ENCODE assay signal across 7 mouse cellular contexts in the genomic region with DNA sequence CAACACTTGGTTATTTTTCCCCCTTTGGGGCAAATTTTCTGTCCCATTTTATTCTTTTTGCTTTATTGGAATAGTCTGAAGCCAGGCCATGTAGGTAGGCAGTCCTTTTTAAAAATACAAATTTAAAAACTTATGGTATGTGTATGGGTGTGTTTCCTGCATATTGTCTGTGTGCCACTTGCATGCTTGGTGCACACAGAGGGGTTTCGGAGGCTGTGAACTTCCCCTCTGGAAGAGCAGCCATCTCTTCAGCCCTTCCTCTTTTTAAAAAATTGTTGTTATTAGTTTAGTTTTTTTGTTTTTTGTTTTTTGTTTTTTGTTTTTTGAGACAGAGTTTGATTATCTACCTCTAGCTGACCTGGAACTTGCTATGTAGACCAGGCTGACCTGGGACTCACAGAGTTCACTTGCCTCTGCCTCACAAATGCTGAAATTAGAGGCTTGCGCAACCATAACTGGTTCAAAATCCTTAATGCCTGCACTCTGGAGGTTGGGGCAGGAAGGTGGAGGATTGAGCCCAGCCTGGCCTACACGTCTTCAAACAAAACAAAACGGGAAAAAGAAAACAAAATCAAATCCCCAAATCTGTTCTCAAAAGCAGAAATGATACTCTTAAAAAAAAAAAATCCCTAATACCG. TPM values are rescaled to one million over a fixed set of nuclear protein-coding genes. Genes with fewer than 3 reads are reported as not detected.
DNase-seq lines count a peak whose midpoint lies in the region; ATAC-seq and TF ChIP-seq lines count a peak whose summit lies in the region.

No protein-coding gene starts in this region.

- peak overlapping the region; percentile 39 to 51; a peak in 2 of 4 replicates for H3K27ac ChIP-seq in heart, embryonic 14.5 days (replicated peaks in 1 of 2; ENCODE audit: control insufficient read depth in 1 of 2, insufficient read depth in 1 of 2, low read depth in 2 of 2, low read length in 2 of 2)
- H3K27ac ChIP-seq in liver, postnatal 0 days (ENCODE audit: low read depth): peak overlapping the region; percentile 94

- 36% methylated on average over 5 of the region's 5 CpGs for WGBS in heart, embryonic 14.5 days
- 24% methylated on average over 5 of the region's 5 CpGs for WGBS in liver, postnatal 0 days (ENCODE audit: insufficient replicate concordance)

- no peak for TF ChIP-seq CTCF in C2C12 (IDR thresholded peaks at IDR 0.05; ENCODE audit: control insufficient read depth, insufficient read depth, insufficient read length)
- no peak for TF ChIP-seq CTCF in liver, postnatal 0 days (IDR thresholded peaks at IDR 0.05; ENCODE audit: low read depth)

- no peaks in the 10 kb centered on the region for H3K36me3 ChIP-seq in C2C12 (ENCODE audit: control insufficient read depth, insufficient read depth)
- H3K36me3 ChIP-seq in heart, embryonic 14.5 days (ENCODE audit: control insufficient read depth, insufficient read depth, low read length): no peaks in the 10 kb centered on the region
- no peaks in the 10 kb centered on the region for H3K36me3 ChIP-seq in liver, postnatal 0 days (replicated peaks; ENCODE audit: insufficient read depth, low read length)

- DNase-seq in 416B (ENCODE audit: low read depth): peak; percentile 15
- peak; percentile 32 for DNase-seq in liver, postnatal 0 days
- no peak for DNase-seq in right cerebral cortex, postnatal 25 days
- DNase-seq in ovary, postnatal 14 days (ENCODE audit: low spot score): no peak
- no peak for DNase-seq in urinary bladder, adult 2 months (ENCODE audit: low spot score)

- peaks cover 4 to 11% of the 10 kb centered on the region in 2 experiments; a peak in 2 of 4 replicates for H3K4me1 ChIP-seq in heart, embryonic 14.5 days (ENCODE audit: control insufficient read depth in 2 of 2, insufficient read depth in 2 of 2, low read length in 2 of 2)
- H3K4me1 ChIP-seq in liver, postnatal 0 days (ENCODE audit: insufficient read depth): peaks cover 3% of the 10 kb centered on the region; the same call in 1 of the 2 replicates

- no peak overlapping the region for H3ac ChIP-seq in C2C12 (ENCODE audit: control insufficient read depth, insufficient read length, low read depth)

- peak overlapping the region; percentile 81 for H3K4me2 ChIP-seq in heart, embryonic 14.5 days (ENCODE audit: low read length)
- H3K4me2 ChIP-seq in liver, postnatal 0 days (ENCODE audit: low read depth, low read length): peak overlapping the region; percentile 85

- H3K9ac ChIP-seq in heart, embryonic 14.5 days (ENCODE audit: low read length): peak overlapping the region; percentile 77
- H3K9ac ChIP-seq in liver, postnatal 0 days (replicated peaks): no peak overlapping the region

- H3K4me3 ChIP-seq in C2C12 (ENCODE audit: insufficient read depth, poor library complexity, severe bottlenecking): no peak overlapping the region
- peak overlapping the region; percentile 56 to 91; a peak in 3 of 4 replicates for H3K4me3 ChIP-seq in heart, embryonic 14.5 days (ENCODE audit: control insufficient read depth in 1 of 2, insufficient read depth in 1 of 2, low read depth in 1 of 2, low read length in 2 of 2)
- peak overlapping the region; percentile 60 for H3K4me3 ChIP-seq in liver, postnatal 0 days (ENCODE audit: low read depth, low read length)

- H3K9me3 ChIP-seq in heart, embryonic 14.5 days (ENCODE audit: control insufficient read depth, low read length): no peaks in the 10 kb centered on the region
- no peaks in the 10 kb centered on the region for H3K9me3 ChIP-seq in liver, postnatal 0 days (ENCODE audit: low read length)

- H3K79me3 ChIP-seq in C2C12 (ENCODE audit: low read depth): no peaks in the 10 kb centered on the region

- TF ChIP-seq EP300 in liver, postnatal 0 days (IDR thresholded peaks at IDR 0.05; ENCODE audit: low read depth): no peak

- no peaks in the 10 kb centered on the region for H3K79me2 ChIP-seq in C2C12 (ENCODE audit: control insufficient read depth, insufficient read depth)

- ATAC-seq in heart, embryonic 14.5 days (ENCODE audit: insufficient number of reproducible peaks, insufficient read depth, low FRiP score, low read depth): no peak
- peak; percentile 69 for ATAC-seq in liver, postnatal 0 days

- H3K27me3 ChIP-seq in C2C12 (ENCODE audit: control insufficient read depth, insufficient read depth, insufficient read length): no peaks in the 10 kb centered on the region
- H3K27me3 ChIP-seq in heart, embryonic 14.5 days (ENCODE audit: control insufficient read depth, insufficient read depth, low read length): no peaks in the 10 kb centered on the region
- no peaks in the 10 kb centered on the region for H3K27me3 ChIP-seq in liver, postnatal 0 days (ENCODE audit: insufficient read depth, low read length)

TF ChIP-seq in C2C12, 6 proteins besides CTCF, POLR2A, EP300 and RAD21:
- TF ChIP-seq CEBPB (IDR thresholded peaks at IDR 0.05; ENCODE audit: low read depth) (peak; percentile 58), USF1 (IDR thresholded peaks at IDR 0.05; ENCODE audit: low read depth) (no peak)

RNA-seq across cellular contexts. Expression of a gene that starts 0.8 kb away (rescaled TPM):
- 0.05 TPM for polyA plus RNA-seq in C2C12 (2012; fragmentation: generic; extraction: Trizol)
- 16.3 and 19.1 TPM in 2 replicates for polyA plus RNA-seq in heart, embryonic 14.5 days (2014; fragmentation: Nextera tagmentation; extraction: Ambion mirVana)
- polyA plus RNA-seq in liver, postnatal 0 days (2015; fragmentation: Nextera tagmentation; extraction: Ambion mirVana): 30.0 and 31.5 TPM in 2 replicates
- 67.0 and 71.9 TPM in 2 replicates for polyA plus RNA-seq in urinary bladder, adult 2 months (2012; rRNA removed)

RNA-seq across cellular contexts. Expression of a gene that starts 36.4 kb away (rescaled TPM):
- polyA plus RNA-seq in C2C12 (2012; fragmentation: generic; extraction: Trizol): 0.66 TPM
- polyA plus RNA-seq in heart, embryonic 14.5 days (2014; fragmentation: Nextera tagmentation; extraction: Ambion mirVana): 4.9 and 6.1 TPM in 2 replicates
- 0.04 and 0.11 TPM in 2 replicates for polyA plus RNA-seq in liver, postnatal 0 days (2015; fragmentation: Nextera tagmentation; extraction: Ambion mirVana)
- 0.63 and 0.76 TPM in 2 replicates for polyA plus RNA-seq in urinary bladder, adult 2 months (2012; rRNA removed)

RNA-seq across cellular contexts. Expression of a gene that starts 51.0 kb away (rescaled TPM):
- 7.6 TPM for polyA plus RNA-seq in C2C12 (2012; fragmentation: generic; extraction: Trizol)
- 12.3 and 13.2 TPM in 2 replicates for polyA plus RNA-seq in heart, embryonic 14.5 days (2014; fragmentation: Nextera tagmentation; extraction: Ambion mirVana)
- 2.4 and 2.5 TPM in 2 replicates for polyA plus RNA-seq in liver, postnatal 0 days (2015; fragmentation: Nextera tagmentation; extraction: Ambion mirVana)
- 13.8 and 15.7 TPM in 2 replicates for polyA plus RNA-seq in urinary bladder, adult 2 months (2012; rRNA removed)

RNA-seq across cellular contexts. Expression of a gene that starts 59.1 kb away (rescaled TPM):
- 3.0 TPM for polyA plus RNA-seq in C2C12 (2012; fragmentation: generic; extraction: Trizol)
- polyA plus RNA-seq in heart, embryonic 14.5 days (2014; fragmentation: Nextera tagmentation; extraction: Ambion mirVana): 0.36 TPM in 1 of 2 replicates, not detected in the other
- 0.07 and 0.12 TPM in 2 replicates for polyA plus RNA-seq in liver, postnatal 0 days (2015; fragmentation: Nextera tagmentation; extraction: Ambion mirVana)
- polyA plus RNA-seq in urinary bladder, adult 2 months (2012; rRNA removed): 2.3 and 2.6 TPM in 2 replicates

Comparison
In these comparisons a context has a peak if more than half of its experiments do, and no peak if none do; other contexts are left out.
1. DNase-seq: peak in 416B (single experiment) and liver, postnatal 0 days (single experiment); none in right cerebral cortex, postnatal 25 days (single experiment), ovary, postnatal 14 days (single experiment) and urinary bladder, adult 2 months (single experiment).
2. RNA of a gene that starts 0.8 kb away (polyA plus RNA-seq): 67.0 to 71.9 TPM in urinary bladder, adult 2 months, 30.0 to 31.5 TPM in liver, postnatal 0 days and 16.3 to 19.1 TPM in heart, embryonic 14.5 days; 0.05 TPM in C2C12 (single experiment); every median in the first group is over 10 times any median in the second.